Mouse (Mus musculus): ENCODE results near the gene Tns1. TPM values are rescaled to one million over a fixed set of nuclear protein-coding genes. Genes with fewer than 3 reads are reported as not detected.

The Tns1 gene
- total and polyA plus RNA-seq, 3 experiments: 0.11 TPM; not detected in 2

- no peak for DNase-seq (ENCODE audit: low read depth, low spot score)
- Histone ChIP-seq H3K9me3 (replicated peaks; ENCODE audit: insufficient read depth, low read length) (no peaks in the 10 kb centered on the region), H3K36me3 (ENCODE audit: control insufficient read depth in 1 of 2, insufficient read depth in 2 of 2, low read length in 2 of 2) (no peaks in the 10 kb centered on the region), H3K4me3 (ENCODE audit: control insufficient read depth in 1 of 2, insufficient read depth in 1 of 2, low read depth in 2 of 2, low read length in 2 of 2) (no peak overlapping the region), H3K4me1 (ENCODE audit: control insufficient read depth in 1 of 2, insufficient read depth in 2 of 2, low read length in 2 of 2) (no peaks in the 10 kb centered on the region), H3K9ac (ENCODE audit: control insufficient read depth, low read depth, low read length, poor library complexity, severe bottlenecking) (no peak overlapping the region), H3K27ac (ENCODE audit: control insufficient read depth, low read depth, low read length) (no peak overlapping the region), H3K27me3 (ENCODE audit: control insufficient read depth in 1 of 2, insufficient read depth in 2 of 2, low read length in 2 of 2) (no peaks in the 10 kb centered on the region), H3K79me2 (ENCODE audit: control insufficient read depth, insufficient read depth, low read length, poor library complexity) (no peaks in the 10 kb centered on the region)
- TF ChIP-seq MAX (IDR thresholded peaks at IDR 0.05; ENCODE audit: low read length): no peak
- no peak for TF ChIP-seq KAT2A (conservative IDR thresholded peaks at IDR 0.05; ENCODE audit: low read depth, low read length)
- TF ChIP-seq RAD21 (IDR thresholded peaks at IDR 0.05; ENCODE audit: low read depth, low read length): no peak
- TF ChIP-seq USF1 (IDR thresholded peaks at IDR 0.05; ENCODE audit: low read depth, low read length): no peak
- TF ChIP-seq MEF2A (IDR thresholded peaks at IDR 0.05; ENCODE audit: extremely low read depth, insufficient replicate concordance, low read depth, low read length, poor library complexity, severe bottlenecking): no peak
- TF ChIP-seq NRF1 (IDR thresholded peaks at IDR 0.05; ENCODE audit: insufficient read depth, low read depth, low read length, poor library complexity, severe bottlenecking): no peak
- no peak for TF ChIP-seq SMC3 (IDR thresholded peaks at IDR 0.05; ENCODE audit: low read depth, low read length)
- no peak for TF ChIP-seq JUND (IDR thresholded peaks at IDR 0.05; ENCODE audit: low read depth, low read length)
- TF ChIP-seq MXI1 (IDR thresholded peaks at IDR 0.05; ENCODE audit: low read depth, low read length): no peak
These were observed 219.6 kb downstream of the Tns1 start for GRCm38 (mm10) chr1:73904641-73905040.

- no peak for TF ChIP-seq MEF2A (IDR thresholded peaks at IDR 0.05; ENCODE audit: extremely low read depth, insufficient replicate concordance, low read depth, low read length, poor library complexity, severe bottlenecking)
- TF ChIP-seq HCFC1 (IDR thresholded peaks at IDR 0.05; ENCODE audit: low read depth, low read length): no peak
- TF ChIP-seq BHLHE40 (IDR thresholded peaks at IDR 0.05; ENCODE audit: borderline replicate concordance, low read depth, low read length): no peak
- TF ChIP-seq MAZ (IDR thresholded peaks at IDR 0.05; ENCODE audit: low read depth, low read length): no peak
- TF ChIP-seq UBTF (IDR thresholded peaks at IDR 0.05; ENCODE audit: borderline replicate concordance, insufficient read depth, low read depth, low read length): no peak
- TF ChIP-seq CHD1 (IDR thresholded peaks at IDR 0.05; ENCODE audit: low read depth, low read length): no peak
- no peak for TF ChIP-seq NELFE (IDR thresholded peaks at IDR 0.05; ENCODE audit: low read depth, low read length)
- TF ChIP-seq KAT2A (conservative IDR thresholded peaks at IDR 0.05; ENCODE audit: low read depth, low read length): no peak
- no peak for TF ChIP-seq JUND (IDR thresholded peaks at IDR 0.05; ENCODE audit: low read depth, low read length)
- no peak for TF ChIP-seq E2F4 (IDR thresholded peaks at IDR 0.05; ENCODE audit: borderline replicate concordance, low read depth, low read length)
- no peak for TF ChIP-seq TAL1 (IDR thresholded peaks at IDR 0.05; ENCODE audit: low read length)
- no peak for TF ChIP-seq TCF12 (IDR thresholded peaks at IDR 0.05; ENCODE audit: low read depth, low read length)
- no peak for TF ChIP-seq SIN3A (IDR thresholded peaks at IDR 0.05; ENCODE audit: low read length)
- TF ChIP-seq SMC3 (IDR thresholded peaks at IDR 0.05; ENCODE audit: low read depth, low read length): no peak
- TF ChIP-seq ZKSCAN1 (IDR thresholded peaks at IDR 0.05; ENCODE audit: low read depth, low read length): no peak
- TF ChIP-seq USF2 (IDR thresholded peaks at IDR 0.05; ENCODE audit: borderline replicate concordance in 1 of 2, insufficient read depth in 1 of 2, low read depth in 1 of 2, low read length in 2 of 2): no peak
- no peak for TF ChIP-seq USF1 (IDR thresholded peaks at IDR 0.05; ENCODE audit: low read depth, low read length)
- TF ChIP-seq TBP (IDR thresholded peaks at IDR 0.05; ENCODE audit: low read depth, low read length): no peak
- no peaks in the 10 kb centered on the region for H3K9me3 ChIP-seq (replicated peaks; ENCODE audit: insufficient read depth, low read length)
- H3K4me1 ChIP-seq (ENCODE audit: control insufficient read depth in 1 of 2, insufficient read depth in 2 of 2, low read length in 2 of 2): no peaks in the 10 kb centered on the region
- DNase-seq (ENCODE audit: low read depth, low spot score): no peak
- no peak overlapping the region for H3K27ac ChIP-seq (ENCODE audit: control insufficient read depth, low read depth, low read length)
- H3K79me2 ChIP-seq (ENCODE audit: control insufficient read depth, insufficient read depth, low read length, poor library complexity): no peaks in the 10 kb centered on the region
- no peak overlapping the region for H3K4me3 ChIP-seq (ENCODE audit: control insufficient read depth in 1 of 2, insufficient read depth in 1 of 2, low read depth in 2 of 2, low read length in 2 of 2)
- no peaks in the 10 kb centered on the region for H3K27me3 ChIP-seq (ENCODE audit: control insufficient read depth in 1 of 2, insufficient read depth in 2 of 2, low read length in 2 of 2)
- no peak overlapping the region for H3K9ac ChIP-seq (ENCODE audit: control insufficient read depth, low read depth, low read length, poor library complexity, severe bottlenecking)
- H3K36me3 ChIP-seq (ENCODE audit: control insufficient read depth in 1 of 2, insufficient read depth in 2 of 2, low read length in 2 of 2): no peaks in the 10 kb centered on the region
These were observed 221.2 kb downstream of the Tns1 start for GRCm38 (mm10) chr1:73903035-73903434.
